Mouse (Mus musculus) spleen, adult 2 months (tissue): ENCODE measurements around the gene Dcst1.

Experiments
- CTCF ChIP-seq: fragments of 200-500 bp; IDR thresholded peaks from 2 replicates; pipeline ENCODE4 v1.5.1; 2011; ENCODE audit warnings: mild to moderate bottlenecking, inconsistent platforms; ENCODE audit not compliant: insufficient read depth, insufficient read length, insufficient replicate concordance; ENCODE audit errors: extremely low read depth
- POLR2A ChIP-seq: fragments of 200-500 bp; IDR thresholded peaks from 2 replicates; pipeline ENCODE4 v1.6.1; 2011; ENCODE audit warnings: low read depth, low read length, inconsistent platforms

DNA sequence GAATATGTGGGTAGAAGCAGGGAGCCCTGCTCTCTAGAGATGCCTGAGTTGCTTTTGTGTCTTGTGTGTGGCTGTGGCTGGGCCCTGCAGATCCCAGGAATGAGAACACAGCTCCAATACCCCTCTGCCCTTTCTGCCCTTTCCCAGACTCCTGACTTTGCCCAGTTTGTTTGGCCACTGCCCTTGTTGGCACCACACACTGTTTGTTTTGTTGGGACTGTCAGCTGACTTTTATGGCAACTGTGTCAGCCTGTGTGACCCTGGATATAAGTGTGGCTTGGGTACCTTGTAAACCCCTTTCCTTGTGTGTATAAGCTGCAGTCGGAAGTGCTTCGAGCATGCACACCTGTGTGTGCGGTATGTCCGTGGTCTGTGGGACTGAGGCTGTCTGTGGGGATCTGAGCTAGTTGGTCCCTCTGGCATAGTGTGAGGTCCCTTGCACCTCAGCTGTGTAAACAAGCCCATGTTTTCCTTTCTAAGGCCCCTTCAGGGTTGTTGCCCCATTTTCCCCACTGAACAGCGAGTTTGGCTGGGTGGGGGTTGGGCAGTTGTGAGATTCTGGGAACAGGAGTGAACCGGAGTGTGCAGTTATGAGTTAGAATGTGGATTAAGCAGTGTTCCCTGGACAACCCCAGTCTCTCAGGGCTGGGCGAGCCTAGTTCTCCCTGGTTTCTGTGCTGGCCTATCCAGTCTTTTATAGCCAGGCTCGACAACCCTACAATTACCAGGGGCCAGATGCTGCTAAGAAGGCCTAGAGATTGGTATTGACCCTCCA is 59.3 kb downstream of the Dcst1 start:
- no peak for TF ChIP-seq CTCF
- no peak for TF ChIP-seq POLR2A
